Mouse (Mus musculus): Measurements from ENCODE around the gene Dbx1.

The Dbx1 gene

GRCm38 (mm10) chr7:49636491-49637115 is at the start of gene Dbx1:
Gene Dbx1, minus strand, starts transcription at chr7:49636849.
- DNase-seq (ENCODE audit: low read depth, low spot score), result no peak

GRCm38 (mm10) chr7:49678826-49679377 is 42.3 kb upstream of the Dbx1 start:
- no peak for DNase-seq (ENCODE audit: low read depth, low spot score)

- DNase-seq (ENCODE audit: low read depth, low spot score), result no peak
Observed at GRCm38 (mm10) chr7:49678100-49678825, 41.6 kb upstream of the Dbx1 start.

- no peak for DNase-seq (ENCODE audit: low read depth, low spot score)
Observed at GRCm38 (mm10) chr7:49677166-49677565, 40.5 kb upstream of the Dbx1 start.

GRCm38 (mm10) chr7:49676627-49677026 is 40.0 kb upstream of the Dbx1 start:
- DNase-seq (ENCODE audit: low read depth, low spot score), result no peak

- no peak for DNase-seq (ENCODE audit: low read depth, low spot score)
Observed at GRCm38 (mm10) chr7:49668260-49668857, 31.7 kb upstream of the Dbx1 start.

- DNase-seq (ENCODE audit: low read depth, low spot score), result no peak
Observed at GRCm38 (mm10) chr7:49663575-49663974, 26.9 kb upstream of the Dbx1 start.

- no peak for DNase-seq (ENCODE audit: low read depth, low spot score)
Observed at GRCm38 (mm10) chr7:49662492-49663026, 25.9 kb upstream of the Dbx1 start.

- no peak for DNase-seq (ENCODE audit: low read depth, low spot score)
Observed at GRCm38 (mm10) chr7:49661811-49662491, 25.3 kb upstream of the Dbx1 start.

GRCm38 (mm10) chr7:49640709-49641305 is 4.2 kb upstream of the Dbx1 start:
- no peak for DNase-seq (ENCODE audit: low read depth, low spot score)

- no peak for DNase-seq (ENCODE audit: low read depth, low spot score)
Observed at GRCm38 (mm10) chr7:49639864-49640708, 3.4 kb upstream of the Dbx1 start.

GRCm38 (mm10) chr7:49638941-49639776 is 2.5 kb upstream of the Dbx1 start:
- DNase-seq (ENCODE audit: low read depth, low spot score), result no peak

GRCm38 (mm10) chr7:49637851-49638663 is 1.4 kb upstream of the Dbx1 start:
- no peak for DNase-seq (ENCODE audit: low read depth, low spot score)

- no peak for DNase-seq (ENCODE audit: low read depth, low spot score)
Observed at GRCm38 (mm10) chr7:49637281-49637680, 632 bp upstream of the Dbx1 start.

GRCm38 (mm10) chr7:49635971-49636370 is 678 bp downstream of the Dbx1 start:
- no peak for DNase-seq (ENCODE audit: low read depth, low spot score)

GRCm38 (mm10) chr7:49635074-49635621 is 1.5 kb downstream of the Dbx1 start:
- no peak for DNase-seq (ENCODE audit: low read depth, low spot score)

- no peak for DNase-seq (ENCODE audit: low read depth, low spot score)
Observed at GRCm38 (mm10) chr7:49634291-49635073, 2.2 kb downstream of the Dbx1 start.

All from telencephalon, adult 2 months (tissue).